Comparison of ENCODE assay signal across 19 mouse cellular contexts in the genomic region with DNA sequence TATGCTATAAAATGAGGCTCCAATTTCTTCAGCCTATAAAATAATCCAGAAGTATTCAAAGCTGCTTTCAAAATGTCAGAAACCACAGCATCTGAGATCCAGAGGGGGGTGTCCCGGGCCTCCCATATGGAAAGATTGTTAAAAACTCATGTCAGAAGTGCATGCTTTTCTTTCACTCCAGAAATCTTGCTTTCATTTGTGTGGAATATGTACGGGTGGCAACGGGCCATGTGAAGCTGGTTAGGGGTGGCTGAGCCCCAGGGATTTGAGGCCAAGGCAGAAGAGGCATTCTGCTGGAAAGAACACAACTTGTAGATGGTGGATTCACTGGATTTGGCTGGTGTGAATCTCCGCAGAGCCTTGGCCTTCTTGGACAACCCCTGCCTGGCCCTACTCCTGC. TPM values are rescaled to one million over a fixed set of nuclear protein-coding genes. Genes with fewer than 3 reads are reported as not detected.
DNase-seq lines count a peak whose midpoint lies in the region; ATAC-seq and TF ChIP-seq lines count a peak whose summit lies in the region.
"Had no signal": no experiment of that assay in that cellular context is flagged by ENCODE, and none has a peak within 500 bp of the region (broad histone marks: within the 10 kb centered on the region; RNA-seq: fewer than 3 reads in every experiment).

No protein-coding gene starts in this region.

- no peak for TF ChIP-seq POLR2A in limb, embryonic 14.5 days (IDR thresholded peaks at IDR 0.05; ENCODE audit: borderline replicate concordance, extremely low read depth, insufficient read depth, insufficient read length)

- ATAC-seq in lung, embryonic 16.5 days (ENCODE audit: low read depth), result no peak
- ATAC-seq in embryonic facial prominence, embryonic 14.5 days (ENCODE audit: low read depth), result peak; percentile 27; the same call in 1 of the 2 replicates
- ATAC-seq in limb, embryonic 14.5 days (ENCODE audit: low FRiP score, low read depth), result peak; percentile 48
- no peak for ATAC-seq in megakaryocyte-erythroid progenitor cell, adult 5-6 weeks (replicated peaks; ENCODE audit: low FRiP score, low TSS enrichment, poor library complexity, severe bottlenecking)
- ATAC-seq: activated CD4-positive, CD25-positive, alpha-beta regulatory T cell, adult 4 months; forebrain, embryonic 14.5 days; Patski had no signal

- H3K9ac ChIP-seq in lung, embryonic 16.5 days (ENCODE audit: low read length), result no peak overlapping the region
- no peak overlapping the region for H3K9ac ChIP-seq in embryonic facial prominence, embryonic 14.5 days (ENCODE audit: low read depth, low read length)
- no peak overlapping the region for H3K9ac ChIP-seq in limb, embryonic 14.5 days (ENCODE audit: low read depth, low read length, severe bottlenecking)
- H3K9ac ChIP-seq: heart, embryonic 13.5 days; hindbrain, embryonic 15.5 days had no signal

- H3K36me3 ChIP-seq in lung, embryonic 16.5 days (ENCODE audit: control insufficient read depth, insufficient read depth, low read length), result no peaks in the 10 kb centered on the region
- H3K36me3 ChIP-seq in embryonic facial prominence, embryonic 14.5 days (ENCODE audit: control insufficient read depth, insufficient read depth, low read length), result no peaks in the 10 kb centered on the region
- H3K36me3 ChIP-seq in limb, embryonic 14.5 days (ENCODE audit: control insufficient read depth, insufficient read depth, low read length), result no peaks in the 10 kb centered on the region
- H3K36me3 ChIP-seq: heart, embryonic 13.5 days; hindbrain, embryonic 15.5 days had no signal

- no peak overlapping the region for H3K4me3 ChIP-seq in lung, embryonic 16.5 days (ENCODE audit: low read length)
- H3K4me3 ChIP-seq in embryonic facial prominence, embryonic 14.5 days (ENCODE audit: low read depth, low read length), result no peak overlapping the region
- H3K4me3 ChIP-seq in limb, embryonic 14.5 days (replicated peaks; ENCODE audit: low read length), result no peak overlapping the region
- H3K4me3 ChIP-seq: gastrocnemius, adult 2 months; heart, embryonic 13.5 days; hindbrain, embryonic 15.5 days had no signal

- no peak for DNase-seq in lung, adult 18-20 months
- DNase-seq in NIH3T3 (ENCODE audit: low read depth), result peak; percentile 52
- DNase-seq in embryonic facial prominence, embryonic 14.5 days (ENCODE audit: low spot score), result peak; percentile 75
- DNase-seq in limb, embryonic 14.5 days (ENCODE audit: low spot score), result peak; percentile 31
- DNase-seq in thymus, postnatal 10 days (ENCODE audit: low spot score in 2 of 2), result no peak
- no peak for DNase-seq in urinary bladder, postnatal 25 days (ENCODE audit: low spot score)
- DNase-seq: adrenal gland, adult 2 months; adrenal gland, postnatal 25 days; cerebellum, adult 18-20 months; embryo, embryonic 11 days; gastrocnemius, adult 2 months had no signal

- H3K4me1 ChIP-seq in lung, embryonic 16.5 days (replicated peaks; ENCODE audit: control insufficient read depth, insufficient read depth, low read length), result peaks cover 7% of the 10 kb centered on the region
- H3K4me1 ChIP-seq in embryonic facial prominence, embryonic 14.5 days (ENCODE audit: control insufficient read depth, insufficient read depth, low read length), result no peaks in the 10 kb centered on the region
- H3K4me1 ChIP-seq in limb, embryonic 14.5 days (ENCODE audit: control insufficient read depth, insufficient read depth, low read length), result peaks cover 29% of the 10 kb centered on the region
- H3K4me1 ChIP-seq: heart, embryonic 13.5 days; hindbrain, embryonic 15.5 days had no signal

- H3K27me3 ChIP-seq in lung, embryonic 16.5 days (ENCODE audit: control insufficient read depth, insufficient read depth, low read depth, low read length), result peaks cover 3% of the 10 kb centered on the region; the same call in 1 of the 2 replicates
- no peaks in the 10 kb centered on the region for H3K27me3 ChIP-seq in embryonic facial prominence, embryonic 14.5 days (replicated peaks; ENCODE audit: control insufficient read depth, insufficient read depth, low read length)
- H3K27me3 ChIP-seq in limb, embryonic 14.5 days (ENCODE audit: control insufficient read depth, insufficient read depth, low read length), result no peaks in the 10 kb centered on the region
- H3K27me3 ChIP-seq: hindbrain, embryonic 15.5 days had no signal

- 71% methylated on average over 4 of the region's 4 CpGs for WGBS in lung, embryonic 16.5 days
- 52% methylated on average over 4 of the region's 4 CpGs for WGBS in embryonic facial prominence, embryonic 14.5 days
- WGBS in limb, embryonic 14.5 days, result 45% methylated on average over 4 of the region's 4 CpGs

- H3K4me2 ChIP-seq in lung, embryonic 16.5 days (ENCODE audit: low read depth, low read length), result no peak overlapping the region
- no peak overlapping the region for H3K4me2 ChIP-seq in embryonic facial prominence, embryonic 14.5 days (ENCODE audit: low read depth, low read length)
- no peak overlapping the region for H3K4me2 ChIP-seq in limb, embryonic 14.5 days (replicated peaks; ENCODE audit: low read depth, low read length, severe bottlenecking)
- H3K4me2 ChIP-seq: heart, embryonic 13.5 days; hindbrain, embryonic 15.5 days had no signal

- no peaks in the 10 kb centered on the region for H3K9me3 ChIP-seq in lung, embryonic 16.5 days (ENCODE audit: control insufficient read depth, low read length)
- H3K9me3 ChIP-seq in embryonic facial prominence, embryonic 14.5 days (ENCODE audit: control insufficient read depth, low read length), result no peaks in the 10 kb centered on the region
- no peaks in the 10 kb centered on the region for H3K9me3 ChIP-seq in limb, embryonic 14.5 days (ENCODE audit: control insufficient read depth, low read length)
- H3K9me3 ChIP-seq: heart, embryonic 13.5 days; hindbrain, embryonic 15.5 days had no signal

- 0 out of 2 replicates have a peak overlapping the region, but pooled peaks have one; percentile 17 for H3K27ac ChIP-seq in lung, embryonic 16.5 days (ENCODE audit: low read length)
- peak overlapping the region; percentile 70 for H3K27ac ChIP-seq in embryonic facial prominence, embryonic 14.5 days (replicated peaks; ENCODE audit: low read depth, low read length)
- peak overlapping the region; percentile 59 for H3K27ac ChIP-seq in limb, embryonic 14.5 days (replicated peaks; ENCODE audit: low read depth, low read length)
- H3K27ac ChIP-seq: gastrocnemius, adult 2 months; heart, embryonic 13.5 days; hindbrain, embryonic 15.5 days had no signal

RNA-seq across cellular contexts. Expression of a gene that starts 40.7 kb away (rescaled TPM):
- 98.2 and 123 TPM in 2 replicates for polyA plus RNA-seq in lung, embryonic 16.5 days (2015; fragmentation: Nextera tagmentation; extraction: Ambion mirVana)
- 78.4 and 96.3 TPM in 2 replicates for polyA plus RNA-seq in embryonic facial prominence, embryonic 14.5 days (2014; fragmentation: Nextera tagmentation; extraction: Ambion mirVana)
- polyA plus RNA-seq in limb, embryonic 14.5 days (2012; rRNA removed), result 78.6 and 86.2 TPM in 2 replicates
- 97.0 and 104 TPM in 2 replicates for polyA plus RNA-seq in limb, embryonic 14.5 days (2014; fragmentation: Nextera tagmentation; extraction: Ambion mirVana)
- total RNA-seq in megakaryocyte-erythroid progenitor cell, adult 5-6 weeks (2014; fragmentation: Nextera tagmentation), result not detected in 2 replicates
- not detected in 2 replicates for total RNA-seq in megakaryocyte-erythroid progenitor cell, adult 5-6 weeks (2017)
- total RNA-seq: MEL had no signal
- polyA plus RNA-seq: activated CD4-positive, CD25-positive, alpha-beta regulatory T cell, adult 4 months; Patski had no signal

Comparison
In these comparisons a context has a peak if more than half of its experiments do, and no peak if none do; other contexts are left out.
1. ATAC-seq: peak in embryonic facial prominence, embryonic 14.5 days (single experiment) and limb, embryonic 14.5 days (single experiment); none in lung, embryonic 16.5 days (single experiment) and megakaryocyte-erythroid progenitor cell, adult 5-6 weeks (single experiment).
2. H3K27ac ChIP-seq: peak in every context shown above with its lines; median percentile 70 in embryonic facial prominence, embryonic 14.5 days; 59 in limb, embryonic 14.5 days; 17 in lung, embryonic 16.5 days.
3. DNase-seq: peak in NIH3T3 (single experiment), embryonic facial prominence, embryonic 14.5 days (single experiment) and limb, embryonic 14.5 days (single experiment); none in lung, adult 18-20 months (0 of 2), thymus, postnatal 10 days (0 of 2) and urinary bladder, postnatal 25 days (single experiment).